Mouse (Mus musculus) CD8-positive naive resting alpha-beta T cell, adult 2 months (primary cell): ENCODE results near the gene Gpx1.

Experiments
- DNase-seq, 2 experiments: peaks; one replicate each; pipeline ENCODE4 v3.0.0; 2022; ENCODE audit warnings: low read depth in 2 of 2, low spot score in 2 of 2

Gpx1 gene

GRCm38 (mm10) chr9:108338551-108338885, 185 bp upstream of the Gpx1 start:
- no peak for DNase-seq

- no peak for DNase-seq
Observed at GRCm38 (mm10) chr9:108339886-108340257, 1.2 kb downstream of the Gpx1 start.

- DNase-seq, result no peak
Observed at GRCm38 (mm10) chr9:108340258-108341138, 1.8 kb downstream of the Gpx1 start.

- DNase-seq, result no peak
Observed at GRCm38 (mm10) chr9:108341139-108341475, 2.4 kb downstream of the Gpx1 start.

GRCm38 (mm10) chr9:108341801-108342200, 3.1 kb downstream of the Gpx1 start:
- DNase-seq, result no peak

GRCm38 (mm10) chr9:108342301-108342831, 3.7 kb downstream of the Gpx1 start:
- DNase-seq, result peak in 1 of 2 experiments; percentile 23

GRCm38 (mm10) chr9:108343331-108343730, 4.6 kb downstream of the Gpx1 start:
- no peak for DNase-seq

- no peak for DNase-seq
Observed at GRCm38 (mm10) chr9:108343835-108344234, 5.1 kb downstream of the Gpx1 start.

GRCm38 (mm10) chr9:108344471-108344870, 5.8 kb downstream of the Gpx1 start:
- DNase-seq, result no peak

- DNase-seq, result no peak
Observed at GRCm38 (mm10) chr9:108347024-108347423, 8.3 kb downstream of the Gpx1 start.

GRCm38 (mm10) chr9:108347540-108348289, 9.0 kb downstream of the Gpx1 start, which contains the start of gene Usp4:
Gene Usp4 (plus strand): TSS chr9:108347853.
- peak; percentile 60 to 61 for DNase-seq

- no peak for DNase-seq
Observed at GRCm38 (mm10) chr9:108348290-108348680, 9.6 kb downstream of the Gpx1 start.

GRCm38 (mm10) chr9:108349727-108350126, 11.0 kb downstream of the Gpx1 start:
- no peak for DNase-seq

GRCm38 (mm10) chr9:108378234-108378633, 39.5 kb downstream of the Gpx1 start:
- no peak for DNase-seq

- DNase-seq, result no peak
Observed at GRCm38 (mm10) chr9:108378736-108379135, 40.0 kb downstream of the Gpx1 start.

GRCm38 (mm10) chr9:108379294-108379693, 40.6 kb downstream of the Gpx1 start:
- no peak for DNase-seq

- DNase-seq, result no peak
Observed at GRCm38 (mm10) chr9:108381382-108381781, 42.7 kb downstream of the Gpx1 start.

- no peak for DNase-seq
Observed at GRCm38 (mm10) chr9:108385006-108385405, 46.3 kb downstream of the Gpx1 start.

- DNase-seq, result no peak
Observed at GRCm38 (mm10) chr9:108386816-108387215, 48.1 kb downstream of the Gpx1 start.

- DNase-seq, result no peak
Observed at GRCm38 (mm10) chr9:108388601-108389000, 49.9 kb downstream of the Gpx1 start.

GRCm38 (mm10) chr9:108389220-108389619, 50.5 kb downstream of the Gpx1 start:
- DNase-seq, result no peak
